Mouse (Mus musculus) hindbrain, embryonic 12.5 days (tissue): ENCODE results near the gene Slc25a35. TPM values are rescaled to one million over a fixed set of nuclear protein-coding genes. Genes with fewer than 3 reads are reported as not detected.
A peak's percentile ranks its signal among the peaks of the same experiment; 100 is the strongest.
"Not testable (repeated sequence)": the region's sequence is repeated elsewhere in the genome, so short reads cannot be mapped to it uniquely, and the experiment has no call there.

ENCODE experiments used
- ATAC-seq: fragments of 200-750 bp; cut with Nextera tagmentation; 2 replicates; pipeline ENCODE4 v1.8.0; 2017; ENCODE audit warnings: moderate TSS enrichment; ENCODE audit not compliant: low FRiP score
- H3K27ac ChIP-seq: fragments of 300-500 bp; sonication (generic); 2 replicates; pipeline ENCODE4 v1.5.1; 2016; ENCODE audit warnings: mild to moderate bottlenecking
- H3K27me3 ChIP-seq: fragments of 300-500 bp; sonication (generic); 2 replicates; pipeline ENCODE4 v1.6.1; 2016; ENCODE audit warnings: mild to moderate bottlenecking
- H3K36me3 ChIP-seq: fragments of 300-500 bp; sonication (generic); 2 replicates; pipeline ENCODE4 v1.6.1; 2016; ENCODE audit warnings: mild to moderate bottlenecking
- H3K4me1 ChIP-seq: fragments of 300-500 bp; sonication (generic); 2 replicates; pipeline ENCODE4 v1.6.1; 2016
- H3K4me2 ChIP-seq: fragments of 300-500 bp; sonication (generic); replicated peaks from 2 replicates; pipeline ENCODE4 v1.6.1; 2016; ENCODE audit warnings: mild to moderate bottlenecking
- H3K4me3 ChIP-seq: fragments of 300-500 bp; sonication (generic); 2 replicates; pipeline ENCODE4 v1.5.1; 2016; ENCODE audit warnings: mild to moderate bottlenecking
- H3K9ac ChIP-seq: fragments of 300-500 bp; sonication (generic); 2 replicates; pipeline ENCODE4 v1.6.1; 2016; ENCODE audit warnings: mild to moderate bottlenecking, moderate library complexity
- H3K9me3 ChIP-seq: fragments of 300-500 bp; sonication (generic); replicated peaks from 2 replicates; pipeline ENCODE4 v1.6.1; 2016; ENCODE audit warnings: mild to moderate bottlenecking
- WGBS: fragments of 180-500 bp; shearing (Covaris S2); methylation state at CpG from one replicate; pipeline ENCODE4 v1.1.7; 2016; 5-methylcytosine and 5-hydroxymethylcytosine counted together
- polyA plus RNA-seq: library from polyadenylated mRNA; unstranded; fragments of >200 nt; fragmentation: Nextera tagmentation; extraction: Ambion mirVana; gene quantifications from 2 replicates; pipeline ENCODE4 v1.2.1, GENCODE M21; 2016

Slc25a35 gene
- polyA plus RNA-seq, 1 experiment from 2014 or later: 2.3 TPM

- no peaks in the 10 kb centered on the region for H3K27me3 ChIP-seq
- no peaks in the 10 kb centered on the region for H3K4me1 ChIP-seq
- no peak overlapping the region for H3K27ac ChIP-seq
- no peak for ATAC-seq
- H3K9me3 ChIP-seq: no peaks in the 10 kb centered on the region
- H3K4me2 ChIP-seq: no peak overlapping the region
- peaks cover 55% of the 10 kb centered on the region for H3K36me3 ChIP-seq
- H3K4me3 ChIP-seq: no peak overlapping the region
- 89% methylated on average over 11 of the region's 11 CpGs for WGBS
- H3K9ac ChIP-seq: no peak overlapping the region
Observed at GRCm38 (mm10) chr11:68987365-68987882, 19.5 kb downstream of the Slc25a35 start.

GRCm38 (mm10) chr11:68988341-68988740 lies 20.4 kb downstream of the Slc25a35 start:
- 95% methylated on average over 17 of the region's 17 CpGs for WGBS
- no peak for ATAC-seq
- no peaks in the 10 kb centered on the region for H3K27me3 ChIP-seq
- H3K36me3 ChIP-seq: peaks cover 64% of the 10 kb centered on the region
- no peak overlapping the region for H3K27ac ChIP-seq
- no peaks in the 10 kb centered on the region for H3K9me3 ChIP-seq
- H3K4me1 ChIP-seq: no peaks in the 10 kb centered on the region
- H3K4me3 ChIP-seq: no peak overlapping the region
- H3K4me2 ChIP-seq: no peak overlapping the region
- no peak overlapping the region for H3K9ac ChIP-seq

GRCm38 (mm10) chr11:68993122-68993521 lies 25.2 kb downstream of the Slc25a35 start:
- Histone ChIP-seq H3K9ac (no peak overlapping the region), H3K4me2 (no peak overlapping the region), H3K9me3 (no peaks in the 10 kb centered on the region), H3K27me3 (no peaks in the 10 kb centered on the region), H3K36me3 (peaks cover 88% of the 10 kb centered on the region), H3K4me1 (no peaks in the 10 kb centered on the region), H3K27ac (no peak overlapping the region), H3K4me3 (no peak overlapping the region)
- WGBS: 89% methylated on average over 7 of the region's 7 CpGs
- ATAC-seq: no peak

- Histone ChIP-seq H3K27ac (no peak overlapping the region), H3K4me2 (no peak overlapping the region), H3K4me1 (no peaks in the 10 kb centered on the region), H3K9ac (no peak overlapping the region), H3K36me3 (peaks cover 92% of the 10 kb centered on the region), H3K9me3 (no peaks in the 10 kb centered on the region), H3K27me3 (no peaks in the 10 kb centered on the region), H3K4me3 (no peak overlapping the region)
- WGBS: 96% methylated on average over 3 of the region's 3 CpGs
- ATAC-seq: no peak
Observed at GRCm38 (mm10) chr11:68994377-68994776, 26.4 kb downstream of the Slc25a35 start.

GRCm38 (mm10) chr11:68997080-68997479 lies 29.1 kb downstream of the Slc25a35 start:
- H3K4me3 ChIP-seq: no peak overlapping the region
- H3K36me3 ChIP-seq: peaks cover 92% of the 10 kb centered on the region
- no peaks in the 10 kb centered on the region for H3K9me3 ChIP-seq
- no peaks in the 10 kb centered on the region for H3K27me3 ChIP-seq
- 97% methylated on average over 4 of the region's 4 CpGs for WGBS
- H3K4me1 ChIP-seq: no peaks in the 10 kb centered on the region
- no peak overlapping the region for H3K27ac ChIP-seq
- ATAC-seq: no peak
- H3K9ac ChIP-seq: no peak overlapping the region
- no peak overlapping the region for H3K4me2 ChIP-seq

GRCm38 (mm10) chr11:69002782-69003181 lies 34.9 kb downstream of the Slc25a35 start:
- not testable (repeated sequence) for H3K27ac ChIP-seq, H3K27me3 ChIP-seq, H3K9me3 ChIP-seq, ATAC-seq, H3K4me2 ChIP-seq, H3K4me3 ChIP-seq, H3K9ac ChIP-seq, H3K4me1 ChIP-seq
- 93% methylated on average over 4 of the region's 4 CpGs for WGBS
- peaks cover 54% of the 10 kb centered on the region for H3K36me3 ChIP-seq

- Histone ChIP-seq H3K4me1 (peaks cover 7% of the 10 kb centered on the region; the same call in 1 of the 2 replicates), H3K36me3 (peaks cover 46% of the 10 kb centered on the region), H3K27ac (no peak overlapping the region), H3K9ac (no peak overlapping the region), H3K4me3 (no peak overlapping the region), H3K27me3 (no peaks in the 10 kb centered on the region), H3K4me2 (no peak overlapping the region), H3K9me3 (no peaks in the 10 kb centered on the region)
- ATAC-seq: no peak
- 63% methylated on average over 4 of the region's 4 CpGs for WGBS
Observed at GRCm38 (mm10) chr11:69003592-69003991, 35.7 kb downstream of the Slc25a35 start.

- ATAC-seq: no peak
- Histone ChIP-seq H3K4me3 (no peak overlapping the region), H3K27me3 (no peaks in the 10 kb centered on the region), H3K36me3 (peaks cover 31% of the 10 kb centered on the region), H3K4me2 (no peak overlapping the region), H3K9me3 (no peaks in the 10 kb centered on the region), H3K9ac (no peak overlapping the region), H3K4me1 (peaks cover 7% of the 10 kb centered on the region; the same call in 1 of the 2 replicates), H3K27ac (no peak overlapping the region)
- WGBS: 89% methylated on average over 7 of the region's 7 CpGs
Observed at GRCm38 (mm10) chr11:69005193-69005592, 37.3 kb downstream of the Slc25a35 start.

GRCm38 (mm10) chr11:69006575-69006974 lies 38.6 kb downstream of the Slc25a35 start:
- H3K27ac ChIP-seq, ATAC-seq, H3K4me2 ChIP-seq, H3K9ac ChIP-seq, H3K9me3 ChIP-seq, H3K4me3 ChIP-seq, H3K27me3 ChIP-seq: not testable (repeated sequence)
- peaks cover 17% of the 10 kb centered on the region for H3K36me3 ChIP-seq
- peaks cover 14% of the 10 kb centered on the region for H3K4me1 ChIP-seq

- Histone ChIP-seq H3K9me3 (no peaks in the 10 kb centered on the region), H3K27me3 (no peaks in the 10 kb centered on the region), H3K27ac (0 out of 2 replicates have a peak within 1 kb of the TSS, but pooled peaks have one; percentile 52), H3K4me1 (peaks cover 14% of the 10 kb centered on the region), H3K36me3 (no peaks in the 10 kb centered on the region), H3K4me2 (peak within 1 kb of the TSS; percentile 59), H3K9ac (peak within 1 kb of the TSS; percentile 60), H3K4me3 (peak within 1 kb of the TSS; percentile 55)
- 9% methylated on average over 38 of the region's 38 CpGs for WGBS
- peak; percentile 86 for ATAC-seq
Observed at GRCm38 (mm10) chr11:69008182-69009121, 40.5 kb downstream of the Slc25a35 start, which contains the start of gene Pfas. TSS of gene Pfas (minus strand) at chr11:69008460.

- 90% methylated on average over 1 of the region's 1 CpGs for WGBS
- Histone ChIP-seq H3K27me3 (no peaks in the 10 kb centered on the region), H3K4me1 (peaks cover 14% of the 10 kb centered on the region), H3K9ac (no peak overlapping the region), H3K4me2 (no peak overlapping the region), H3K4me3 (no peak overlapping the region), H3K36me3 (no peaks in the 10 kb centered on the region), H3K9me3 (no peaks in the 10 kb centered on the region), H3K27ac (no peak overlapping the region)
- no peak for ATAC-seq
Observed at GRCm38 (mm10) chr11:69009508-69009907, 41.6 kb downstream of the Slc25a35 start.

GRCm38 (mm10) chr11:69010400-69011323 lies 42.7 kb downstream of the Slc25a35 start:
- no peaks in the 10 kb centered on the region for H3K36me3 ChIP-seq
- no peaks in the 10 kb centered on the region for H3K27me3 ChIP-seq
- 93% methylated on average over 15 of the region's 15 CpGs for whole genome bisulfite sequencing
- ATAC-seq: no peak
- no peaks in the 10 kb centered on the region for H3K9me3 ChIP-seq
- peak overlapping the region; percentile 90; the same call in 1 of the 2 replicates for H3K4me2 ChIP-seq
- H3K4me1 ChIP-seq: peaks cover 19% of the 10 kb centered on the region
- no peak overlapping the region for H3K4me3 ChIP-seq
- H3K27ac ChIP-seq: no peak overlapping the region
- H3K9ac ChIP-seq: no peak overlapping the region
